Mouse (Mus musculus): ENCODE data around the gene Vps13a.

Vps13a gene

DNA sequence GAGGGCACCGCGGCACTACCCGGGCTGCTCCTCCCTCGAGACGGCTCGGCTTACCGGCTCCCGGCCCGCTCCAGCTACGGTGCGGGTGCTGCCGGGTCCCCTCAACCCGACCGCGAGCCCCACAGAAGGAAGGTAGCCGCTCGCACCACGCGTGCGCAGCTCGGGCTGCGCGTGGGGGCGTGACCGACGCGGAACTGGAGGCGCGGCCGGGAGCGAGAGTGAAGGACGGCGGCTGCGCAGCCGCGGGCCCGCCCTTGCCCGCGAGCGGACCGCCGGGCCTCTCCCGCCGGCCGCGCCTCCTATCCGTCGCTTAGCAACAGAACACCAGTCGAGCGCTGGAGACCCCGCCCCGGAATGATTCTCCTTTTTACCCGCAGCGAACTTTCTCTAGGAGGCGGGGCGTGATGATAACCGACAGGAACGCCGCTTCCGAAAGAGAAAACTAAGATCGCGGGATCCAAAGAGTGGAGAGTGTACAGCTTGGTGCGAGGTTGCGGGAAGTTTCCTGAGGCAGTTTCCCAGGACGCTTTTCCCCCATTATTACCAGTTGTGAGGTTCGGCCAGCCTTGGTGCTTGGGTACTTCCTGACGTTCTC, at the start of gene Vps13a:
Gene Vps13a, minus strand, starts transcription at position 144 of the 595 bp plus-strand sequence.
- in situ Hi-C loops (cut with MboI) = loop anchor here (25.0 kb wide), 1 partner anchor 606 kb away; the partner anchor contains the start of gene Rfk

DNA sequence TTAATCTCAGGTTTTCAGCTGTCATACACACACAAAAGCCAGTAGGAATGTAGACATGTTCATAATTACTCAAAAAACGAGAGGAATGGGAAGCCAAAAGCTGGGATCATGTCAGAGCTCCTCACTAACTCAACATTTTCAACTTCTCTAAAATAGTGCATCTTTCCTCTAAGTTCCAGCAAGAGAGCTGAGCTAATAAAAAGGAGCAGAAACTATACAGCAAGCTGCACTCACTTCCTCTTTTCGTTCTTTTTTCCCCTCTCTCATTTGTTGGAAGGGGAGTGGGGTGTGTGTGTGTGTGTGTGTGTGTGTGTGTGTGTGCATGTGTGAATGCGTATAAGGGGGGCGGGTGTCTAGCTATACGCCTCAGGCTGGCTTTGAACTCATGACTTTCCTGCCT, 46.9 kb upstream of the Vps13a start:
- in situ Hi-C loops (cut with MboI) = no loop called here

DNA sequence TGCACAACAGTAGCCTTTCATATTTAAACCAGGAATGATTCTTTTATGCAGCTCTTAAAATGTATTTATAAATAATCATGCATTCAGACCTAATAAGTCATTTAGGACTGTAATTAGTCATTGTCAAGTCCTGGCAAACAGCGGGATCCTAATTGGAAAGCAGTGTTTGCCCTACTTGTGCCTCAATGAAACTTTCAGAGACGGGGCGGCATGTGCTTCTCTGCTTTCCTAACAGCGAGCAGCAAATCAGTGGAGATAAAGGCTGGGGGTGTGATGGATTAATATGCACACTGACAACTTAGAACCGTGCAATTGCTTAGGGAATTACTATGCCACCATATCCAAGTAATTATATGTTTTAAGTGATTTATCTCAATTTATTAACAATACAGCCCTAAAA, 44.5 kb upstream of the Vps13a start:
- in situ Hi-C loops (cut with MboI) = no loop called here

DNA sequence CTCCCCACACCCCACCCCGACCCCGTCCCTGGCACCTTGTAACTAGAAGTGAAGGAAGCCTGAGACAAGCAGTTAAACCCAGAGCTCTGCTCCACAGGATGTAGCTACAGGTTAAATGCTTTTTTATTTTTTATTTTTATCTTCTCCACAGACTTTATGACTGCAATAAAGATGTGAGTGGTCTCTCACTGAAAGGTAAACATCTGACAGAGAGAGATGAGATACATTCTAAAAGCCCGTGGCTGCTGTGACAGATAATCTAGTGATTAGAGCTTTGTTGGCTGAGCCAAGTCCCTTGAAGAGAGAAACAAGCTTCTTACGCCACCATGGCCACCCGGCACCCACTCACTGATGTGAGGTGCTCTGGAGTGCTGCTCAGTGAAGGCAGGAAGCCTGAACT, 34.1 kb upstream of the Vps13a start:
- in situ Hi-C loops (cut with MboI) = no loop called here

DNA sequence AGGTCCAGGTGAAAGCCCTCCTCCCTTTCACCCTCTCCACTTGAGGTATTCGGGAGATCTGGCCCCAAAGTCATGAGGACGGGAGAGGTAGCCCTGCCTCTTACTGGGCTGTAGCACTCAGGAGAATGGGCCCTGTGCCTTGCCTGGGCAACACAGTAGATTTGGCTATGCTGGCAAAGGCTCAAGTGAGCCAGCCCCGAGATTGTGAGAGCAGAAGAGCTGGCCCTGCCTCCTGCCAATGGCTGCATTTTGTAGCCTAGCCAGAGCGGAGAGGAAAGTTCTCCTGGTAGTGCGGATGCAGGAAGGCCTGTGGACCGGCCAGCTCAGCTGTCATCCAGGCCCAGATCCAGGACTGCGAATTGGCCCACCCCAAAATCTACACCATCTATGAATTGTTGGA, 32.6 kb upstream of the Vps13a start:
- in situ Hi-C loops (cut with MboI) = no loop called here

DNA sequence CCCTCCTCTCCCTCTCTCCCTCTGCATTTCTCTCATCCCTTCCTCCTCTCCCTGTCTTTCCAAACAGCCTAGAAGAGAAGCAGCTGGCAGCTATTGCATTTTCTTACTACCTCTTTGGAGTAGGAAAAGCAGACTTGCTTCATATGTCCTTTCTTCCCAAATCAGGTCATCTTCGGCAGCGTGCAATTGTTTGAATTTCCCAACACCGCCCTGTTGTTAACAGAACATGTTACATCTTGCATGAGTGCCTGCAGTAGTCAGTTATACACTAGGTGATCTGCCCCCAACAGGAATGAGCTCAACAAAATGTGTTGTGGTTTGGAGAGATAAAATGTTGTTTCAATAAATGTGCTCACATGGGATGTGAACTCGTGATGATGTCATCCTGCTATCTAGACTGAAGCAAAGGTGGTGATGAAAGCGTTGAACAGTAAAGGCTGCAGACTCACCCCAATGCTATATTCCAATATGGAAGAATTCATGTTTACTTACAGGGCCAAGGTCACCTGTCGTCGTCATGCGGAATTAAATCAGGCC, 31.4 kb upstream of the Vps13a start:
- in situ Hi-C loops (cut with MboI) = no loop called here

DNA sequence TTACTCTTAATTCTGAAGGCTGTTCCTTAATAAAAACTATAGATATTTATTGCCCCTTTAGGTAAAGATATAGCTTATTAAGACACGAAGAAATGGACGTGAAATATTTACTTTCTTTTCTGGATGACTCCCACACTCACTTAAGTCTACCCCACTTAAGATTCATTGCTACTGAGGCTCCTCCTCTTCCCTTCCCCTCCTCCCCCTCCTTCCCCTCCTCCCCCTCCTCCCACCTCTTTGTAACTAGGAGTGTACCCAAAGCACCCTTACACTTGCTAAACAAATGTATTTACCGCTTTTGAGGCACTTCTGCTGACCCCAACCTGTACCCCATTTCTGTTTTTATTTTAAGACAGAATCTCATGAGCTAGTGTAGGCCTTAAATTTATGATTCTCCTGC, 24.4 kb upstream of the Vps13a start:
- in situ Hi-C loops (cut with MboI) = no loop called here

DNA sequence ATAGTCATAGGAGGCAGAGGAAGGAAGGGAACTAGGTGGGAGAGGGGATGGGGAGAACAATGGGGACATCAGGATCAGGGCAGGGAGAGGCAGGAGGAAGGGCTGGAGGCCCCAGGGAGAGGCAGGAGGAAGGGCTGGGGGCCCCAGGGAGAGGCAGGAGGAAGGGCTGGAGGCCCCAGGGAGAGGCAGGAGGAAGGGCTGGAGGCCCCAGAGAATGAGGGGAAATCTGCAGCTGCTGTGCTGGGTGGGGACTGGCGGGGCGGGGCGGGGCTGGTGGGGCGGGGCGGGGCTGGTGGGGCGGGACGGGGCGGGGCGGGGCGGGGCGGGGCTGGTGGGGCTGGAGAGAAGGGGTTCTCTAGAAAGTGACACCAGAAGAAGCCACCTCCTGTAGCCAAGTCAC, 23.8 kb upstream of the Vps13a start:
- in situ Hi-C loops (cut with MboI) = no loop called here

DNA sequence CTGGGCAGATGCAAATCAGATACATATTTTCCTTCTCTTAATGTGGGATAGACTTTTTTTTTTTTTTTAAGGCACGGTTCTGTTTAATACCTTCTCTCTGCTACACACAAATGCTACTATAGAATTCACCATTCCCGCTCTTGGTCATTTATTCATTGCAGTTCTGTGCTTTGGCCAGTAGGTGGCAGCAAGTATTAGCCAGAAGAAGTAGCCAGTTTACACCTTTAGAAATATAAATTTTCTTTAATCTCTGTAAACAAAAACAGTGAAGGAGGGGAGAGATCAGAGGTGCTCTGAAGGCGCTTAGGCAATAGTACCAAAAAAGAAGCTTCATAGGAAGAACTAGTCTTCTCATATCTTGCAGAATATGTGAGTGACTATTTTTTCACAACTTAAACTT, 22.0 kb upstream of the Vps13a start:
- in situ Hi-C loops (cut with MboI) = no loop called here

DNA sequence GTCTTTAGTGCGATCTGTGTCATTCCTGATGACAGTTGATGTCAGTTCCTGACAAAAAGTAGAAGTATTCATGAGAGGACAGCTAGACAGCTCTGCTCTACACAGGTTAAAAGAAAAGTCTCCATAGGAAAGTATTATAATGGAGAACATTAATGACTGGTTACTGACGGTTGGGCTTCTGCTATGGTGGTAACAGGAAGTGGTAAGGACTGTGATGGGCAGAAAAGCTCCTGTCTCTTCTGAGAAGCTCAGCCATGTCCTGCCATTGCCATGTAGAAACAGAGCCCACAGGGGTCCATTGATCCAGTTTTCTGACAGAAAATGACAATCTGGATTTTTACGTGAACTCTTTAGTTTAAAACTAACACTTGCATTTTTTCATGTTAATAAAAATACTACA, 21.4 kb upstream of the Vps13a start:
- in situ Hi-C loops (cut with MboI) = no loop called here

DNA sequence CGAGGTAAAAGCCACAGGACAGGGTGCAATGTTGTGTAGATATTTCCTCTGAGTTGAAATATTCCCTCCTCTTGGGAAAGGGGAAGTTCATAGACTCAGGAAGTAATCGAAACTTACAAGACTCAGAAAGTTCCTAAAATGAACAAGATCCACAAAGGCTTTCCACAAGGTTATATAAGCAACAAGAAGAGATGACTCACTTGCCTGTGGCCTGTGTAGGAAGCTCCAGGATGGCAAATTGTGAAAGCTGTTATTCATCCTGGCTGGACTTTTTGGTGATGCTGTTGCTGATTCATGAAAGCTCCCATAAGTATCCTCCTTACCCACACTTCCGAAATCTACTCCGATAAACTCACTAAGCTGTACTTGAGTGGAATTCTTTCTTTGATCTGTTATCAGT, 17.2 kb upstream of the Vps13a start:
- in situ Hi-C loops (cut with MboI) = loop anchor here (25.0 kb wide), 1 partner anchor 589 kb away; the partner anchor contains the start of gene Rfk

DNA sequence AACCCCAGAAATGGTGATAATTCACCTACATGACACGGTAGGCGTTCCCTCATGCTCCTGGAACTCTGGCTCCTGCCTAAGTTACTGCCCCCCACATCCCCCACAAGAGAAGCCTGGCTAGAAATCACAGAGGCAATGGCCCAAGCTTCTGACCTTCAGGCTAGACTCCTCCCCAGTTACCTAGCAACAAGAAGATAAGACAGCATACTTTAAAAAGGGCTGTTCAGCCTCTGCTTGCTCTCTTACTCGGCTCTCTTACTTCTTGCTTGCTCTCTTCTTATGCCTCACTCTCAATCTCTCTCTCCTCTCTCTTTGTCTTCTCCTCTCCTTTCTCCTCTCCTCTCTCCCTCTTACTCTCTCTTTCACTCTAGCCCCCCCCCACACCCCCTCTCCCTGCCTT, 13.8 kb upstream of the Vps13a start:
- in situ Hi-C loops (cut with MboI) = loop anchor here (25.0 kb wide), 1 partner anchor 593 kb away; the partner anchor contains the start of gene Rfk

DNA sequence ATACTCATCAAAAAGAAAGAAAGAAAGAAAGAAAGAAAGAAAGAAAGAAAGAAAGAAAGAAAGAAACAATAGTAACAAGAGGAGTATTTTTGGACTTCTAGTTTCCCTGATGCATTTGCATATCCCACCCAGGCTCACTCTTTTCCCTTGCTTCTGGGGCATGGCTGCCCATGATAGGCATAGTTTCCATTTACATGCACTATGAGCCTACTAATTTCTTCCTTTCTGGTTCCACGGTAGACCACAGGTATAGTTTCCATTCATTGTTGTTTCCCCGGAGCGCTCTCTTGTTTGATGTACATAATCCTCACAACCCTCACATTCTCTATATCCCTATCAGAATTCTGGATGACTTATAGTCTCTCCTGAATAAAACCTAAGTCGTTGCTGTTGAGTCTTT, 9.2 kb upstream of the Vps13a start:
- in situ Hi-C loops (cut with MboI) = loop anchor here (25.0 kb wide), 1 partner anchor 597 kb away; the partner anchor contains the start of gene Rfk

DNA sequence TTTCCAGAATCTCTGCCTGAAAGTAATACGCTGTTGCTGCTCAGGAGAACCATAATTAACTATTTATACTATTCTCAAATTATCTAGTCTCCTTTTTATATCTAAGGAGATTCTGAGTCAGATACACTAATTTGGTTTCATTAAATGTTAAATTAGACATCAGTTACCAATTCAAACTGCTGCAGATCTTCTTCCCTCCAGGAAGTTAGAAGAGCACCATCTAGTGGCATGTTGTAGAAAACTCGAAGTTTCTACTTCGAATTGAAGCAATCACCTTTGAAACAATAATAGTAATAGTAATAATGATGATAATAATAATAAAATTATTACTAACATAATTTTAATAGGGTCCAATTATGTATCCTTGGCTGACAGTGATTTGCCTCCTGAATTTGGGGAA, 4.1 kb upstream of the Vps13a start:
- in situ Hi-C loops (cut with MboI) = loop anchor here (25.0 kb wide), 1 partner anchor 602 kb away; the partner anchor contains the start of gene Rfk

DNA sequence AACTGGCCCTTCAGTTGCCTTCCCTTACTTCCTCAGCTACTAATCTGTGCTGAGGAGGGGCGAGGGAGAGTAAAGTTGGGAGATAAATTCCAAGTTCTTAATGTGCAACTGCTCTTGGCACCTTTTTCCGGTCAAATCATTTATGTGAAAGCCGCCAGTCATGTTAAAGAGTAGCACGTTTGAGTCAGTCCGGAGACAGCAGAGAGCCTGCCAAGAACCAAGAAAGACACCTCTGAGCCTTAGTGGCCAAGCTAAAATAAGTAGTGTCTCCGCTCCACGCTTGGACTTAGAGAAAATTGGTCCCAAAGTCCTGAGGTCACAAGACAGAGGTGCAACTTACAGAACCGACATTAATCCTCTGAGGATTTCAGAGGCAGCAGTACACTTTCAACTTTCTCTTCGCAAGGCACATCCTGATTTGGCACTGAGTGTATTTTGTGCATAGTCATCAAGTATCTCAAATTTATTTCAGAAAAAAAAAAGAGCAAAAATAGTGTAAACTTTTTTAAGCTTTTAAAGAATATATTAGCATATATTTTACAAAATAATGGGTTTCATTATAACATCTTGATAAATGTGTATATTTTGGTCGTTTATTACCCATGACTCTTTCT, 780 bp upstream of the Vps13a start:
- in situ Hi-C loops (cut with MboI) = loop anchor here (25.0 kb wide), 1 partner anchor 606 kb away; the partner anchor contains the start of gene Rfk

DNA sequence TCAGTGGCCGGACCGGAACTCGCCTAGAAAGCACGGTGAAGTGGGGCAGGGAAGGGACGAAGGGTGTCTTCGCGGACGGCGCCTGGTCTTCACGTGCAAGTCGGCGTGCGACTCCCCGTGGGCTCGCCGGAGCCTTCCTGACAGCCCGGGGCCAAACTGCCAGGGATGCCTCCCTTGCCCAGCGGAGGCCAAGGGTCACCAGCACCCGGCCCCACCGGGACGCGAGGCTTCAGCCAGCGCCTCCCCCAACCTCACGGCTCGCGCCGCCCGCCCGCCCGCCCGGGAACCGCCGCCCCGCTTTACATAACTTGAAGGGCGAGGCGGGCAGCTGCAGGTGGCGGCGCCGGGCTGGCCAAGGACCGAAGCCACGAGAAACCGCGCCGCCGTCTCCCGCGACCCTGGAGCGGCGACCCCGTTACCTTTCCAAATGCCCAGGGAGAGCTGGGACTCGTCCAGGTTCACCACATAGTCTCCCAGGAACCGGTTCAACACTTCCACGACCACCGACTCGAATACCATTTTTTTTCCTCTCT, 416 bp downstream of the Vps13a start:
- in situ Hi-C loops (cut with MboI) = loop anchor here (25.0 kb wide), 1 partner anchor 607 kb away; the partner anchor contains the start of gene Rfk

DNA sequence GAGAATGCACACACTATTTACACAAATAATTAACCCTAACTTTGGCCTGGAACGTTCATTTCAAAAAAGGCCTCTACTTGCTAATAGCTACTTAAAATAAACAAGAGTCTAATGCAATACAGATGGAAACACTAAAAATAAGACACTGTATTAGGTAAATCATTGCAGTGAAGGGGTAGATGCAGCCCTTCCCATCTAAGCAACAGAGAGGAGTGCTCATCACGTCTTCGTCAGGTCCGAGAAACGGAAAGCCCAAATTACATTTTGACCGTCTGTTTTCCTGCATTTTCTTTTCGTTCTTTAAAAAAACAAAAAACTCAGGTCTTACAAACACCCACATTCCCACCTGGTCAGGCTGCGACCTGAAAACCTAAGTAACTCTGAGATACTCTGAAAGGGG, 947 bp downstream of the Vps13a start:
- in situ Hi-C loops (cut with MboI) = loop anchor here (25.0 kb wide), 1 partner anchor 608 kb away; the partner anchor contains the start of gene Rfk

DNA sequence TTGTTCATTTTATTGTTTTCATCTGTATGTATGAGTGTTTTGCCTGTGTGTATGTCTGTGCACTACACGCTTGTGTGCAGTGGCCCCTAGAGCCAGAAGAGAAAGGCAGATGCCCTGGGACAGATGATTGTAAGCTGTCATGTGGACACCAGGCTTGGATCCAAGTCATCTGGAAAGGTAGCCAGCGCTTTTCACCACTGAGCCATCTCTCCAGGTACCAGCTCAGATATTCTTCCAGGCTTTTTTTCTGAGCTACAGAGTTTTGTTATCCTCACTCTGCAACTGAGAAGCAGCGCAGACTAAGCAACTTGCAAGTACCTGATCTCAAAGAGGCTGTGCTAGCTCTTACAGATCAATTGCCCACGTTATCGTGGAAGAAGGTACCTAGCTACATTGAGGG, 1.5 kb downstream of the Vps13a start:
- in situ Hi-C loops (cut with MboI) = loop anchor here (25.0 kb wide), 1 partner anchor 608 kb away; the partner anchor contains the start of gene Rfk

DNA sequence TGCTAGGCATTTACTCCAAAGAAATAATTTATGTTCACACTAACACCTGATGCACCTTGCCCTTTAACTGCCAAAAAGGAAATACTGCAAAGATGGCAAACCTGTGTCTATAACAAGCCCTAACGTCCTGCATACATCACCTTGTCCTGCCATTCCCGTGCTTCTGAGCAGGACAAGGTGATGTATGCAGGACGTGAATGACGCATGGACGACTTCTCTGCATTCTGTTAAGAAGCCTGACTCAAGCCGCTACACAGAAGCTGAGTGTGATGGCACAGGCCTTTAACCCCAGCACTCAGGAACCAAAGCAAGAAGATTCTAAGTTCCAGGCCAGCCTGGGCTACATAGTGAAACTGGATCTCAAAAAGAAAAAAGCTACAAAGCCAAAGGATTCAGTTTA, 2.2 kb downstream of the Vps13a start:
- in situ Hi-C loops (cut with MboI) = loop anchor here (25.0 kb wide), 1 partner anchor 609 kb away; the partner anchor contains the start of gene Rfk

DNA sequence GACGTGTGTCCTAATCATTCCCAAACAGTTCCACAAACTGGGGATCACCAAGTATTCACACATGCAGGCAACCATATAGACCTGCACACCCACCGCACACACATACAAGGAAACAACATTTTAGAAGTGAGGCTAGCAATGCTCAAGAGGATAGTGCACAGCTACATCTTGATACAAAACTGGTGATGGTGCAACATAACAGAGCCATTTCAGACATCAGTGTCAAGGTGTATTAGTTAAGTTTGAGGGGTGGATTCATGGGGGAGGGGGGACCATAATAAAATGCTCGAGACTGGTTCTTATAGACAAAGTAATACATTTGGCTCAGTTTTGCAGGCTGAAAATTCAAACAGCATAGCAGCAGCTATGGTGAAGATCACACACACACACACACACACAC, 2.8 kb downstream of the Vps13a start:
- in situ Hi-C loops (cut with MboI) = loop anchor here (25.0 kb wide), 1 partner anchor 609 kb away; the partner anchor contains the start of gene Rfk

DNA sequence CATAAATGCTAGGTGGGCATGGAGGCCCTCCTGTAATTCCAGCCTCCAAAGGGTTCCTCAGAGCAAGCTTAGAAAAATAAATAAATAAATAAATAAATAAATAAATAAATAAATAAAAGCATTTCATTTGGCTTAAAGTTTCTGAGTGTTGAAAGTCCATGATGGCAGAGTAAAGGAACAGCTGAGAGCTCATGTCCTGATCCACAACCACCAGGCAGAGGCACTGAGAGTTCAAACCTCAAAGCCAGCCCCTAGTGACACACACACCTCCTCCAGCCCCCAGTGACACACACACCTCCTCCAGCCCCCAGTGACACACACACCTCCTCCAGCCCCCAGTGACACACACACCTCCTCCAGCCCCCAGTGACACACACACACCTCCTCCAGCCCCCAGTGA, 3.3 kb downstream of the Vps13a start:
- in situ Hi-C loops (cut with MboI) = loop anchor here (25.0 kb wide), 1 partner anchor 610 kb away; the partner anchor contains the start of gene Rfk

DNA sequence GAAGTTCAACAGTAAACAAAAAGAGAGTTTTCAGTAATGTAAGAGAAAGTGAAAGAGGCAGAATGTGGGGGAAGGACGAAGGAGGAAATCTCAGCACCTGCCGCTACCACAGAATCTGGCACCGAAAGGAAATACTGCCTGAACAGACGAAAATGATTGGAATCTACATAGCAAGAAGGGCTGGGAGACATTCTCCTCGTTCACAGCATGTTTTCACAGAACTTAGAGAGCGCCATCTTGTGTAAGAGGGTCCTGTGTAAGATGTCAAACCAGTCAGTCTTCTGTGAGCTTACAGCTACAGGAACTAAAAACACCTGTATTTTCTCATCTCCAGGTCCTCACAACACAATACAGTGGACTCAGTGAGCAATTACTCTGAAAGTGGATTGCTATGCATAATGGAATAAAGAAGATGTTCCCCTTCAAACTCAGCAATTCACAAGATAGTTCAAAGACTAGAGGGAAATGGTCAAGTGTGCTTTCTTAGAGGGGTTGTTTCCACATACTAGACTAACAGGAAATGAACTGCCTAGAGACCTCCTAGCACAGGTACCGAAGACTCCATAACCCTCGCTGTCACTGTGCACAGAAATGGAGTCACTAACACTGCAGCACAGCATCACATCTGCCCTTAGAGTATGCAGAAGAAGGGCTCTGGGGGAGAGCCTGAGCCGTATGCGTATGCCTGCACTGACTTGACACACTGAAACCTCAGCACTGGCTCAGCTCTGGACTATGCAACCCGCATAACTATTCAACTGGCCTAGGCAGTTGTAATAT, 7.3 kb downstream of the Vps13a start:
- in situ Hi-C loops (cut with MboI) = no loop called here

All from mature B cell (primary cell).